Mouse (Mus musculus): ENCODE data around the gene Eif4g3.
"Not testable (repeated sequence)": the region's sequence is repeated elsewhere in the genome, so short reads cannot be mapped to it uniquely, and the experiment has no call there.

The Eif4g3 gene

GRCm38 (mm10) chr4:138046371-138046770 is 53.5 kb downstream of the Eif4g3 start:
- in situ Hi-C loops (cut with MboI; ENCODE audit: unreplicated experiment in 2 of 2): no loop called here

DNA sequence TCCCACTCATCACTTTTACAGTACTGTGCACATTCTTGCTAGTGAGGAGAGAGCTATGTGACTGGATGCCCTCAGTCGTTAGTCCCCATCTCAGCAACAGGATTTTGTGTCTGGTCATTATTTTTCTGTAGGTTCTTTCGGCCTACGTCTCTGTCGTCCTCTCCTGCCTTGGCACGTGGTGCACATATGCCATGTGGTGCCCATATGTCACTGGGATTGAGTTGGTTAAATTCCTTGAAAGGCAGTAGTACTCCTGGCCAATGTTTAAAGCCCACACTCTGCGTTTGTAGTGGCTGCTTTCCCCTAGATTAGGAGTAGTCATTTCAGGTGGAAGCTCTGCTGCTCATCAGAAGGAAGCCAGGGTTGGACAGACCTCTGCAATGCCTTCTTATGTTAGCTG is 56.7 kb downstream of the Eif4g3 start:
- in situ Hi-C loops (cut with MboI; ENCODE audit: unreplicated experiment in 2 of 2): no loop called here

DNA sequence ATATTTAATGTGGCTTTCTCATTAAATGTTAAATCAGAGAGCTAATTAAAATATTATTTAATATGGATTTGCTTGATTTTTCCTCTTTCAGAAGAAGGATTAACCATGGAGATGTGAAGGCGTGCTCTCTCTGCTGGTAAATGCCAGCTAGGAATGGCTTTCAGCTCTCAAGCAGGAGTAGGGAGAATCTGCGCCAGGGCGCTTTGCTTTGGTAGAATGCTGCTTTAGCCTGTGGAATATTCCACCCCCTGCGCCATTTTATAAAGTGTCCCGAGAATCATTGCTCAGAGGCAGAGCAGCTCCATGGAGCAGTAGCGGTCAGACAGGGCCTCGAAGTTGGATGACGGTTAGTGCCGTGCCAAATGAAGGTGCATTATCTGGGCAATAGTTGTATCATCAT is 58.7 kb downstream of the Eif4g3 start:
- in situ Hi-C loops (cut with MboI; ENCODE audit: unreplicated experiment in 2 of 2): no loop called here

- in situ Hi-C loops (cut with MboI; ENCODE audit: unreplicated experiment in 2 of 2): no loop called here
Measured at GRCm38 (mm10) chr4:138056658-138057057, 63.8 kb downstream of the Eif4g3 start.

- in situ Hi-C loops (cut with MboI; ENCODE audit: unreplicated experiment in 2 of 2): not testable (repeated sequence)
Measured at GRCm38 (mm10) chr4:138057196-138057754, 64.5 kb downstream of the Eif4g3 start.

GRCm38 (mm10) chr4:138061161-138061560 is 68.3 kb downstream of the Eif4g3 start:
- in situ Hi-C loops (cut with MboI; ENCODE audit: unreplicated experiment in 2 of 2): no loop called here

DNA sequence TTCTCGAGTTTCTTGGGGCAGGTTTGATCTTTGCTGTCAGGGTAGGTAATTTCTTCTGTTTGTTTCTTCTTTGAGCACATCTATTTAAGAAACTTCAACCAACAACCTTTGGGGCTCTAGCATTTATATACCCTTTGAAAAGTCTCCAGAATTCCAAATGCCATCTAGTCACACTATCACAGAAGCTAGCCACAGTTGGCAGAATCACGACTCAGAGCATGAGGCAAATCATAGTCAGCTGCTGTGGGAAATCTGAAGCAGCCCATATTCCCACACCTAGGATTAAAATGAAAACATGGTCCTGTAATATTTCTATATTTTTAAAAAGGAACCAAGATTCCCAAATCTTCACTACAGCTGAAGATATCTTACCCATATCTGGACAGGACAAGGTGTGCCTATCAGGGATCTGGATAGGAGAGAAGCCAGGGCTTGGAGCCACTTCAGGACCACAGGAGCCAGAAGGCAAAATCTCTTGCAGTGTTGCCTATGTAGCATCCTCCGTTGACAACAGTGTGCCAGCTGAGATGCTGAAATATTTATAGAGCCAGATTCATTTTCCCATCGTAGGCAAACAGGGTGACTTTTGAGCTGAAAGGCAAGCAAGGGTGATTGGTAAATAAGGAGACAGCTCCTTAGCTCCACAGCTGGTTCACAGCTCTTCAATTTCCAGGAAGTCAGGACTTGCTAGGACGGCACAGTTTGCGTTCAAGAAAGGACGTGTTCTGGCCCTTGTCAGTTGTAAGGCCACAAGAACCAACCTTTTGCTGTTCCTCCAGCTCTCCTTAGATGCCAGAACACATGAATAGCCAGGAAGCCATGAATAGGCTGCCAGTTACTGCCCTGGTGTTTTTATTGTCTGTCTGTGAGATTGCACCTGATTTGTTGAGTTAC is 70.8 kb downstream of the Eif4g3 start:
- in situ Hi-C loops (cut with MboI; ENCODE audit: unreplicated experiment in 2 of 2): no loop called here

DNA sequence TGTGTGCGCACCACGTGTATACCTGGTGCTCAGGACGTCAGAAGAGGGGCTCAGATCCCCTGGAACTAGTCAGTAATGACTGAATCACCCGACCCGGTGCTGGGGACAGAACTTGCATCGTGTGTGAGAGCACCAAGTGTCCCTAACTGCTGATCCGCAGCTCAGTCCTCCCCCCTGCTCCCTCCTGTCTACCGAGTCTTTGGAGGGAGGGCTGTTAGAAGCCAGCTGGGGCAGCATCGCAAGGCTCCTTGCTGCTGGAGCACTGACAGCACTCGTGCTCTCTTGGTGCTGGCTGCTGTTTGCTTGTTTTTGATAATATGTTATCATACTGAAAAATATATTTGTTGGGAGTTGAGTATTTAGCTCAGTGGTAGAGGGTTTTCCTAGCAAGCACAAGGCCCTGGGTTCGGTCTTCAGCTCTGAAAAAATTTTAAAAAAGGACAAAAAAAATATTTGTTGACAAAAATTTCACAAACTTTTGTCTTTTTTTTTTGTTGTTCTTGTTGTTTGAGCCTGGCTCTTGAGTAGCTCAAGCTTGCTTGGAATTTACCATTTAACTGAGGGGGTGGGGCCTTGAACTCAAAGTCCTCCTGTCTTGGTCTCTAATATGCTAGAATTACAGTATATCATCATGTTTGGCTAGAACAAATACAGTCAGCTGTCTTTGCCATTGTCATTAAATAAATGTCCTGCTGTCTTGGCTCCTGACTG is 72.2 kb downstream of the Eif4g3 start:
- in situ Hi-C loops (cut with MboI; ENCODE audit: unreplicated experiment in 2 of 2): no loop called here

DNA sequence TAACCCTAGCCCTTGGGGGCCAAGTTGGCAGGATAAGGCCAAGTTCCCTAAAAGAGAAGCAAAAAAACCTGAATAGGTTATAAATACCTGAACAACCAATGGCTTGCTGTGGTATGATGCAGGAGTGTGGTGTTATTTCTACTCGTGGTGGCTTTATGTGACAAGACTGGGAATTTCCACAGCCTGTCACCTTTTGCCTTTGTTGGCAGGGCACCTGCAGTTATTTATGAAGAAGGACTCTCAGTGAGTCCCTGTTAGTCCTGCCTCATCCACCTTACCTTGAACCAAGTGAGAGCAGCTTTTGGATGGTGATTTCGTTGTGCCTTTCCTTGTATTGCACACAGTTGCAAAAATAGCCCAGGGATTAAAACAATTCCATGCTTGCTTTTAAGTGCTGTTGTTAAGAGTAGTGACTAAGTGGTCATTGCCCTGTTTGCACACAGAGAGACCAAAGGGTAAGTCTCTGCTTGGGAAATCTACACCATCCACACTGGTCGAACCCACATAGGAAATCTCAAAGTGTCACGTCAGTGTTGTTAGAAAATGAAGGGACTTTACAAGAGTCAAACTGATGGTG is 72.9 kb downstream of the Eif4g3 start:
- in situ Hi-C loops (cut with MboI; ENCODE audit: unreplicated experiment in 2 of 2): no loop called here

DNA sequence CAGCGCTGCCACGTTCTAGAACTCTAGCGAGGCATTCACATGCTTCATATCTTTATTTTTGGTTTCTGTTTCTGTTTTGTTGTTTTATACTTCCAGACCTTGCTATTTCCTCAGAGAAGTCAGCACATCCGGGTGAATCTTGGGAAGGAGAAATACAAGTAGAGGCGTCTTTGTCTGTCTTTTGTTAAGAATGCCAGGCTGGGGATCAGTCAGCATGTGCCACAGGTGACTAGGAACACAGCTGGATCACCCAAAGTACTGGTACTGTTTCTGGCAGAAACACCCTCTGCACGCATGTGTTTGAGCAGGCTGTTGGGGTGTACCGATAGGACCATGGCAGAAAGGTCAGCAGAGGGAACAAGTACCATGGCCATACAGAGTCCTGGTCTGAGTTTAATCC is 73.6 kb downstream of the Eif4g3 start:
- in situ Hi-C loops (cut with MboI; ENCODE audit: unreplicated experiment in 2 of 2): no loop called here

DNA sequence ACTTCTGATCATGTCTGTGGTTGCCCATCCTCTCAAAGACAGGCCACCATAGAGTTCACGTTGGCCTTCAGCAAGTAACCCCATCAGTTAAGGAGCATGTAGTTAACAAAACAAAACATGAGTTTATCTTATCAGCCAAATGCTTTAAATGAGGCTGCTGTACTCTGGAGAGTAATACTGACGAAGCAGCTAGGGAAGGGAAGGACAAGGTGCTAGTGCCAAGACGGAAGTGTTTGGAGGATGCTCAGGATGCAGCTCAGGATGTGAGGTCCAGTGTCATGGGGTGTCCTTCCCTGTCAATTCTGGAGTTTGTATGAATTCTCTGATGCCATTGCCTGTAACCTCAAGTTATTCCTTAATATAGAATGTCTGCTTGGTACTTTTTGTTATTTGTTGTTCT is 75.0 kb downstream of the Eif4g3 start:
- in situ Hi-C loops (cut with MboI; ENCODE audit: unreplicated experiment in 2 of 2): no loop called here

- in situ Hi-C loops (cut with MboI; ENCODE audit: unreplicated experiment in 2 of 2): no loop called here
Measured at GRCm38 (mm10) chr4:138068598-138068997, 75.8 kb downstream of the Eif4g3 start.

- in situ Hi-C loops (cut with MboI; ENCODE audit: unreplicated experiment in 2 of 2): no loop called here
Measured at GRCm38 (mm10) chr4:138069371-138069770, 76.5 kb downstream of the Eif4g3 start.

DNA sequence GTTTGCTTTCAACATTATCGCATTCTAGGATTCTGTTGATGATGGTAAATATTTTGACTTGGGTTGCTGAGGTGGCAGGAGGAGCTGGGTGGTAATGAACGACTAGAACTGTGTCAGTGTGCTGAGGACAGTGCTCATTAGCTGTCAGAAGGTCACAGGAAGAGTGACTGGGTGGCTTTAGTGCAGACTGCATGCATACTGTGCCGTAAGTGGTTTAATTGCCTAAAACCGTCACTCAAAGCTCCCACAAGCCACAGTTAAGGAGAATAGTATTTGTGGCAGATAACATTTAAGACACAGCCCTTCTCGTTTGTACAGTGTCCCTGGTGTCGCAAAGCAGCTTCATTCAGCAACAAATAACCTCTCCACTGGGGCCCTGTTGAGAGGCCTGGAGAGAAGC is 78.7 kb downstream of the Eif4g3 start:
- in situ Hi-C loops (cut with MboI; ENCODE audit: unreplicated experiment in 2 of 2): no loop called here

- in situ Hi-C loops (cut with MboI; ENCODE audit: unreplicated experiment in 2 of 2): no loop called here
Measured at GRCm38 (mm10) chr4:138073086-138073485, 80.3 kb downstream of the Eif4g3 start.

DNA sequence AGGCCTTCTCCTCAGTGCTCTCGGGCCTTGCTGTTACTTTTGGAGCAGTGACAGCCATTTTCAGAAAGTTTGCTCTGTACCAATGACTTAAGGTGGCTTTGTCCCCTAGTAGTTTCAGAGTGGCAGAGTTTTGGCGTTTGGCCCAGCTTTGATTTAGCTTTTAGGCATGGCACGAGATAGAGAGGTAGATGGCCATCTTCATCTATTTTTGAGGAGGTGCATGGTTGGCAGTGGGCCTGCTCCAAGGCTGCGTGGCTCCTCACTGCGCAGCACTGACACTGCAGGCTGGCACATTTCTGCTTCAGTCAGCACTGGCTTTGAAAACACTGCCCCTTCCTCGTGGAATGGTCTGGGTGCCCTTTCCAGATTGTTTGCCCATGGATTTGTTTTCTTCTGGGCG is 80.7 kb downstream of the Eif4g3 start:
- in situ Hi-C loops (cut with MboI; ENCODE audit: unreplicated experiment in 2 of 2): no loop called here

- in situ Hi-C loops (cut with MboI; ENCODE audit: unreplicated experiment in 2 of 2): no loop called here
Measured at GRCm38 (mm10) chr4:138074896-138075584, 82.2 kb downstream of the Eif4g3 start.

GRCm38 (mm10) chr4:138077663-138078295 is 85.0 kb downstream of the Eif4g3 start:
- in situ Hi-C loops (cut with MboI; ENCODE audit: unreplicated experiment in 2 of 2): no loop called here

GRCm38 (mm10) chr4:138079234-138079633 is 86.4 kb downstream of the Eif4g3 start:
- in situ Hi-C loops (cut with MboI; ENCODE audit: unreplicated experiment in 2 of 2): no loop called here

DNA sequence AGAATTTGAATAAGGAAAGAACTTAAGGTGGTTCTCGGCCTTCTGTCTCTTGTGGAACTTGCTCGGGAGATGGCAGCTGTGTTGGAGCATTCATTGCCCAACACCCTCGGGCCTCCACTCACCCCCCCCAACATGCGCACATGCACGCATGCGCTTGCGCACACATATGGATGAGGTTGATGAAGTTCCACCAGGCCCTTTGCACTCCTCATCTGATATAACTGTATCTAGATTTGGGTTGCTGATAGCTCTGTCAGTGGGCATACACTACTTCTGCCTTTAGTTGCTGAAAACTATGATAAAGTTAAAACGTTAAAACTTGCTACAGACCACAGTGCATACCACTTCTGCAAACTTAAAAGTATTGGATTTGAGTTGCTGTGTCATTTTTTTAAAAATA is 89.6 kb downstream of the Eif4g3 start:
- in situ Hi-C loops (cut with MboI; ENCODE audit: unreplicated experiment in 2 of 2): no loop called here

Measured in v-Abl transformed pro-B cells (cell line).